Mouse (Mus musculus): ENCODE data around the gene Gramd1b. TPM values are rescaled to one million over a fixed set of nuclear protein-coding genes. Genes with fewer than 3 reads are reported as not detected.

Gramd1b gene
- polyA plus RNA-seq, 1 experiment from 2014 or later: 2.7 TPM

DNA sequence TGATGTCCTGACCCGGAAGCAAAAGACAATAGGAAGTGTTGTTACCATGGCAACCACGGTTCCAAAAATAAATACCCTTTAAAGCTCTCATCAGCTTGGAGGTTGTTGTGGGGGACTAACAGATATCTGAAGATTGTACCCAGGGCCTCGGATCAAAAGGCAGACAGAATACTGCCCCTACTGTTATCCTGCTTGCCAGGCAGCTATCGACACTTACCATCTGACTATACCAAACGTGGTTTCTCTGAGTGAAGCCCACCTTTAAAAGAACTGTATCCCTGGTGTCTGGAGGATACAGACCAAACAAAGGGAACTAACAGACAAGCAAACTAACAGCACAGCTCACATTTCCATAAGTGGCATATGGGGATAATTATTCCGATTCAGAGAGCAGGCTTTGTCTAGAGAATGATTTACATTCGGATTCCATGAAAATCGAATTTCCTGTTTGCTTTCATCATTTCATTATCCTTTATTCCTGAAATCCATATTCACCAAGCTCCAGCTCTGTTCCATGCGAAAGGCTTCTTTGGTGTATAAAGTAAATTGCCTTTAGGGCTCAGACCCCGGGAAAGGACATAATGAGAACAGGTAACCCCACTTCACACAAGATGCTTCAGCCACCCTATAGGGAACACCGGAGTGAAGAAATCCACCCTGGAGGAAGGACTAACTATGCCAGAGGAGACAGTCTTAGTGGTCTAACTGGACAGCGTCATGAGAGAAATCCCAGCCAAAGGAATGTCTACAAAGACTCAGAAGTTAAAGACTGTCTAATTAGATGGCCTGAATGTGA lies 92.3 kb downstream of the Gramd1b start:
- no peak for TF ChIP-seq CTCF (IDR thresholded peaks at IDR 0.05; ENCODE audit: low read depth)
- DNase-seq: no peak
- 65% methylated on average over 12 of the region's 12 CpGs for WGBS

DNA sequence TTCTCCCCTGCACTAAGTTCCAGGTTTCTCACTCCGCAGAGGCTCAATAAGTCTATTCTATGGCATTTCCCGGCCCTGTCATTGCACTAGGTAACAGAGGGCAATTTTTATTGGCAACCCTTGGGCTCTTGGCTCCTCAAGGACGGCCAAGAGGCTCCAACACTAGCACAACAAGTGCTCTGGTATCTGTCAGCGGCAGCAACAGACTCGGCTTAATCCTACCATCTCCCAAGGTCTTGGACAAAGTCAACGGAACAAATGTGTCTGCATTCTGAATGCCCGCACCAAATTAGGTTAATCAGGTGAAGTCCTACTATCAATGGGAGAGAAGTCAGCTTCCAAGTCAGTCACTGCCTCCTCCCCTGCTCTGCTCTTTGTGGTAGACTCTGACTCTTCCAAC lies 93.3 kb downstream of the Gramd1b start:
- ATAC-seq (ENCODE audit: insufficient read depth) (no peak), DNase-seq (no peak)
- Histone ChIP-seq H3K4me3 (ENCODE audit: low read depth, low read length) (no peak overlapping the region), H3K9ac (no peak overlapping the region), H3K27me3 (ENCODE audit: insufficient read depth, low read length) (no peaks in the 10 kb centered on the region), H3K4me1 (ENCODE audit: insufficient read depth) (no peaks in the 10 kb centered on the region), H3K4me2 (no peak overlapping the region), H3K27ac (ENCODE audit: low read depth) (no peak overlapping the region), H3K9me3 (ENCODE audit: low read depth, low read length) (no peaks in the 10 kb centered on the region), H3K36me3 (ENCODE audit: insufficient read depth) (no peaks in the 10 kb centered on the region)
- no peak for TF ChIP-seq CTCF (IDR thresholded peaks at IDR 0.05; ENCODE audit: low read depth)
- 88% methylated on average over 7 of the region's 7 CpGs for WGBS

More for the DNA sequence above, 92.3 kb downstream of the Gramd1b start:
- H3K9me3 ChIP-seq (ENCODE audit: low read depth, low read length): no peaks in the 10 kb centered on the region
- no peaks in the 10 kb centered on the region for H3K36me3 ChIP-seq (ENCODE audit: insufficient read depth)
- no peak overlapping the region for H3K9ac ChIP-seq
- ATAC-seq (ENCODE audit: insufficient read depth): no peak
- H3K4me3 ChIP-seq (ENCODE audit: low read depth, low read length): no peak overlapping the region
- H3K4me1 ChIP-seq (ENCODE audit: insufficient read depth): no peaks in the 10 kb centered on the region
- no peak overlapping the region for H3K27ac ChIP-seq (ENCODE audit: low read depth)
- no peaks in the 10 kb centered on the region for H3K27me3 ChIP-seq (ENCODE audit: insufficient read depth, low read length)
- H3K4me2 ChIP-seq: no peak overlapping the region

DNA sequence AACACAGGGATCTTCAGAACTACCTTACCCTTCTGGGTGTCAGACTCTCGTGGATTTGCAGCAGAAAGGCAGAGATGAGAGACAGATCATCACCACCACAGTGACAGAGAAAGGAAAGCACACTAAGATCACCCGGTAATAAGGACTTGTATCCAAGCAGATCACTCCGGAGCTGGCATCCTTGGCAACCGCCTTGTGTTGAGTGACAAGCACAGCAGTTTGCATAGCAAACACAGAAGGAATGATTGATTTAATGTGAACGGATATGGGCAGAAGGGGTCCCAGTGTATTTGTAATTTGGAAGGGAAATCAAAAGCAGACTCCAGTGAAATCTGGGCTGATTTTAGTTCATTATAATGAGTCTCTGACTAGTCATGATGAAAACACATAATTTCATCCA lies 97.9 kb downstream of the Gramd1b start:
- Histone ChIP-seq H3K27ac (ENCODE audit: low read depth) (no peak overlapping the region), H3K9me3 (ENCODE audit: low read depth, low read length) (no peaks in the 10 kb centered on the region), H3K4me2 (no peak overlapping the region), H3K36me3 (ENCODE audit: insufficient read depth) (no peaks in the 10 kb centered on the region), H3K9ac (no peak overlapping the region), H3K4me1 (ENCODE audit: insufficient read depth) (no peaks in the 10 kb centered on the region), H3K4me3 (ENCODE audit: low read depth, low read length) (no peak overlapping the region), H3K27me3 (ENCODE audit: insufficient read depth, low read length) (no peaks in the 10 kb centered on the region)
- WGBS: 74% methylated on average over 5 of the region's 5 CpGs
- DNase-seq (no peak), ATAC-seq (ENCODE audit: insufficient read depth) (no peak)
- TF ChIP-seq CTCF (IDR thresholded peaks at IDR 0.05; ENCODE audit: low read depth): no peak

DNA sequence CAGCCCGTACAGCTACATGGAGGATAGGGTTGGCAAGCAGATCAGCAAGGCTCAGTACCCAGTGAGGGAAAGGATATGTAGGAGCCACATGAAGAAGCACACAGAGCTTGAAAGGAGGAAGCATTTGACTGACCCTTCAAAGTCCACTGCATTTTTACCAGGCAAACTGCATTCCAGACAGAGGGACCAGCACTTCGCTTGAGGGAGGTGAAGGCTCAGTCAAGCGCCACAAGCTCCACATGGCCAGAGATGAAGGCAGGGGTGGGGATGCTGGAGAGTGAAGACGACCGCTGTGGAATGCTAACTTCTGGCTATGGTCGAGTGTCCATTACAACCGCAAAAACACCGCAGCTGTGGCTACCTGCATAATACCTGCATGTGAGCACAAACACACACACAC lies 100.2 kb downstream of the Gramd1b start:
- Histone ChIP-seq H3K4me3 (ENCODE audit: low read depth, low read length) (no peak overlapping the region), H3K27me3 (ENCODE audit: insufficient read depth, low read length) (no peaks in the 10 kb centered on the region), H3K9me3 (ENCODE audit: low read depth, low read length) (no peaks in the 10 kb centered on the region), H3K4me1 (ENCODE audit: insufficient read depth) (no peaks in the 10 kb centered on the region), H3K9ac (no peak overlapping the region), H3K27ac (ENCODE audit: low read depth) (no peak overlapping the region), H3K4me2 (no peak overlapping the region), H3K36me3 (ENCODE audit: insufficient read depth) (no peaks in the 10 kb centered on the region)
- ATAC-seq (ENCODE audit: insufficient read depth) (no peak), DNase-seq (no peak)
- 72% methylated on average over 8 of the region's 8 CpGs for WGBS
- TF ChIP-seq CTCF (IDR thresholded peaks at IDR 0.05; ENCODE audit: low read depth): no peak

DNA sequence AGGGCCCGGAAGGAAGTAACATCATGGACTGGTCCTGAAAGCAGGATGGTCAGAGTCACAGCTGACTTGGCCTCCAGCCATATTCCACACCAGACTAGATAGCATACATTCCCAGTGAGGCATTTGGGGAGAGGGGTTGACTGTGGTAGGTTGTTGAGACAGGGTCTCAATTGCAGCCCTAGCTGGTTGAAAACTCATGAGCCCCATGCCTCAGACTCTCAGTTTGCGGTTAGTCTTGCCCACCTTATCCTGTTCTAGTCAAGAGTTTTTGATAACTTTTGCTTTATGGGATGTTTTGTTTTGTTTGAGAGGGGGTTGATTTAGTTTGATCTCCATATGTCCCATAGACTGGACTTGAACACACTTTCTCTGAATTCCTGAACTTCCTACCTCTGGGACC lies 103.5 kb downstream of the Gramd1b start:
- no peaks in the 10 kb centered on the region for H3K9me3 ChIP-seq (ENCODE audit: low read depth, low read length)
- H3K4me2 ChIP-seq: no peak overlapping the region
- no peak overlapping the region for H3K27ac ChIP-seq (ENCODE audit: low read depth)
- H3K27me3 ChIP-seq (ENCODE audit: insufficient read depth, low read length): no peaks in the 10 kb centered on the region
- ATAC-seq (ENCODE audit: insufficient read depth): no peak
- no peaks in the 10 kb centered on the region for H3K36me3 ChIP-seq (ENCODE audit: insufficient read depth)
- H3K9ac ChIP-seq: no peak overlapping the region
- DNase-seq: no peak
- TF ChIP-seq CTCF (IDR thresholded peaks at IDR 0.05; ENCODE audit: low read depth): no peak
- no peak overlapping the region for H3K4me3 ChIP-seq (ENCODE audit: low read depth, low read length)
- WGBS: 88% methylated on average over 2 of the region's 2 CpGs
- no peaks in the 10 kb centered on the region for H3K4me1 ChIP-seq (ENCODE audit: insufficient read depth)

DNA sequence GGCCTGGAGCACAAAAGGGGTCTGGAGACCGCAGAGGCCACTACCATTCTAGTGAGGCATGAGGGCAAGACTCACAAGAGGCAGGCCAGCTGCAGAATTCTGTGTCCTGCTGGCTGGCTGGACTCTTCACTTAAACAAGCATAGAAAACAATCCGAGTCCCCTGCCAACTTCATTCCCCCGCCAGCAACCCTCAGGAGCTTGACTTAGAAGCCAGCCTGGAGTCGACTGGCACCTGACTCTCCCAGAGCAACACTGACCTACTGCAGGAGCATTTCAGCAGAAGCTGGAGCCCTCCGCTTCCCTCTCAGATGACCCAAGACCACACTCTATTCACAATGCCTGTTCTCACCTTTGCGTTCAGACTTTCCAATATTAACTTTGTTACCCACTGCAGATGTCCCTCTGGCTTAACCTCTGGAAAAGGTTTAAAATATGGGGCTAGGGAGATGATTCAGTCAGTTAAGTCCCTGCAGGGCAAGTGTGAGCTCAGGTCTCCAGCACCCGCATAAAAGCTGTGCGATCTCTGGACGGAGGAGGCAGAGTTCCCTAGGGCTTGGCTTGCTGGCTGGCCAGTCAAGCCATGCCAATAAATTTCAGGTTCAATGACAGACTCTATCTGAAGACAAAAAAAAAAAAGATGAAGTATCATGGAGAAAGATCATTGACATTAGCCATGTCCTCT lies 104.8 kb downstream of the Gramd1b start:
- Histone ChIP-seq H3K4me1 (ENCODE audit: insufficient read depth) (no peaks in the 10 kb centered on the region), H3K4me2 (no peak overlapping the region), H3K27me3 (ENCODE audit: insufficient read depth, low read length) (no peaks in the 10 kb centered on the region), H3K4me3 (ENCODE audit: low read depth, low read length) (no peak overlapping the region), H3K27ac (ENCODE audit: low read depth) (no peak overlapping the region), H3K9ac (no peak overlapping the region), H3K9me3 (ENCODE audit: low read depth, low read length) (no peaks in the 10 kb centered on the region), H3K36me3 (ENCODE audit: insufficient read depth) (no peaks in the 10 kb centered on the region)
- no peak for ATAC-seq (ENCODE audit: insufficient read depth)
- DNase-seq: no peak
- TF ChIP-seq CTCF (IDR thresholded peaks at IDR 0.05; ENCODE audit: low read depth): no peak
- WGBS: 84% methylated on average over 9 of the region's 9 CpGs

DNA sequence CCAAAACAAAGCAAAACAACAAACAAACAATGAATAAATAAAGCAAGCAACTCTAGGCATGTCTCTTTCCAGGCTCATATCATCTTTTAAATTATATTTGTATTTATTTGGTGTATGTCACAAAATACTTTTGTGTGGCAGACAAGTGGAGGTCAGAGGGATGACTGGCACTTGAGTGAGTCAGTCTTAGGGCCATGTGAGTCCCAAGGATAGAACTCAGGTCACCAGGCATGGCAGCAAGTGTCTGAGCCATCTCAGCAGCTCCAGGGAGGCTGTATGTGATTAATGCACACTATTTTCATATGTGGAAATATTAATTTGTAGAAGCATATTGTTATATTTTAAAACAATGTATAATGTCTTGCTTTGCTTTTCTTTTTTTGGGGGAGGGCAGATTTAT lies 106.3 kb downstream of the Gramd1b start:
- no peak overlapping the region for H3K9ac ChIP-seq
- H3K4me1 ChIP-seq (ENCODE audit: insufficient read depth): no peaks in the 10 kb centered on the region
- H3K36me3 ChIP-seq (ENCODE audit: insufficient read depth): no peaks in the 10 kb centered on the region

More for the DNA sequence above, 106.3 kb downstream of the Gramd1b start:
- no peak for TF ChIP-seq CTCF (IDR thresholded peaks at IDR 0.05; ENCODE audit: low read depth)
- no peaks in the 10 kb centered on the region for H3K9me3 ChIP-seq (ENCODE audit: low read depth, low read length)
- no peak overlapping the region for H3K4me3 ChIP-seq (ENCODE audit: low read depth, low read length)
- DNase-seq (no peak), ATAC-seq (ENCODE audit: insufficient read depth) (no peak)
- H3K27me3 ChIP-seq (ENCODE audit: insufficient read depth, low read length): no peaks in the 10 kb centered on the region
- H3K4me2 ChIP-seq: no peak overlapping the region
- no peak overlapping the region for H3K27ac ChIP-seq (ENCODE audit: low read depth)
